Mouse (Mus musculus) midbrain, embryonic 11.5 days (tissue): ENCODE results near the gene Dlgap5. TPM values are rescaled to one million over a fixed set of nuclear protein-coding genes. Genes with fewer than 3 reads are reported as not detected.
A peak's percentile ranks its signal among the peaks of the same experiment; 100 is the strongest.
"Not testable (repeated sequence)": the region's sequence is repeated elsewhere in the genome, so short reads cannot be mapped to it uniquely, and the experiment has no call there.

ENCODE experiments used
- ATAC-seq: fragments of 200-750 bp; cut with Nextera tagmentation; 2 replicates; pipeline ENCODE4 v1.8.0; 2017; ENCODE audit warnings: moderate TSS enrichment, moderate library complexity; ENCODE audit not compliant: low FRiP score
- DNase-seq: peaks from one replicate; pipeline ENCODE4 v3.0.0; 2015; ENCODE audit warnings: low spot score; ENCODE audit errors: missing footprints
- H3K27ac ChIP-seq: fragments of 300-500 bp; sonication (generic); 2 replicates; pipeline ENCODE4 v1.5.1; 2014; ENCODE audit warnings: low read depth, low read length
- H3K27me3 ChIP-seq: fragments of 300-500 bp; sonication (generic); 2 replicates; pipeline ENCODE4 v1.6.1; 2014; ENCODE audit warnings: mild to moderate bottlenecking, low read length, moderate library complexity, mixed read lengths; ENCODE audit not compliant: control insufficient read depth, insufficient read depth
- H3K36me3 ChIP-seq: fragments of 300-500 bp; sonication (generic); 2 replicates; pipeline ENCODE4 v1.6.1; 2014; ENCODE audit warnings: mild to moderate bottlenecking, low read length, moderate library complexity, mixed read lengths; ENCODE audit not compliant: control insufficient read depth, insufficient read depth
- H3K4me1 ChIP-seq: fragments of 300-500 bp; sonication (generic); 2 replicates; pipeline ENCODE4 v1.6.1; 2014; ENCODE audit warnings: low read length; ENCODE audit not compliant: control insufficient read depth, insufficient read depth
- H3K4me2 ChIP-seq: fragments of 300-500 bp; sonication (generic); 2 replicates; pipeline ENCODE4 v1.6.1; 2014; ENCODE audit warnings: mild to moderate bottlenecking, moderate library complexity
- H3K4me3 ChIP-seq: fragments of 300-500 bp; sonication (generic); 2 replicates; pipeline ENCODE4 v1.5.1; 2014; ENCODE audit warnings: low read depth, low read length
- H3K9ac ChIP-seq: fragments of 300-500 bp; sonication (generic); 2 replicates; pipeline ENCODE4 v1.6.1; 2014; ENCODE audit warnings: low read length
- H3K9me3 ChIP-seq: fragments of 300-500 bp; sonication (generic); 2 replicates; pipeline ENCODE4 v1.6.1; 2016; ENCODE audit warnings: low read length; ENCODE audit not compliant: control insufficient read depth
- WGBS: fragments of 180-500 bp; shearing (Covaris S2); extraction: QIAGEN DNeasy Blood & Tissue Kit; methylation state at CpG from one replicate; pipeline ENCODE4 v1.1.7; 2014; 5-methylcytosine and 5-hydroxymethylcytosine counted together
- polyA plus RNA-seq: library from polyadenylated mRNA; unstranded; fragments of >200 nt; fragmentation: Nextera tagmentation; extraction: Ambion mirVana; gene quantifications from 2 replicates; pipeline ENCODE4 v1.2.1, GENCODE M21; 2014

The Dlgap5 gene
- polyA plus RNA-seq = 61.2 and 69.4 TPM in 2 replicates

- H3K4me2 ChIP-seq = peak within 1 kb of the TSS; percentile 63
- H3K27ac ChIP-seq = no peak within 1 kb of the TSS
- no peaks in the 10 kb centered on the region; the same call in 1 of the 2 replicates for H3K36me3 ChIP-seq
- H3K4me3 ChIP-seq = peak within 1 kb of the TSS; percentile 56
- H3K9me3 ChIP-seq = no peaks in the 10 kb centered on the region
- peak within 1 kb of the TSS; percentile 69 for H3K9ac ChIP-seq
- ATAC-seq = peak; percentile 98
- H3K27me3 ChIP-seq = no peaks in the 10 kb centered on the region
- 2% methylated on average over 36 of the region's 36 CpGs for WGBS
- peak; percentile 98 for DNase-seq
- H3K4me1 ChIP-seq = peaks cover 6% of the 10 kb centered on the region
Observed at GRCm38 (mm10) chr14:47417775-47418665, at the start of gene Dlgap5. TSS of gene Dlgap5 (minus strand) at chr14:47418407.

- ATAC-seq = no peak
- Histone ChIP-seq H3K27me3 (no peaks in the 10 kb centered on the region), H3K4me1 (no peaks in the 10 kb centered on the region), H3K27ac (no peak overlapping the region), H3K4me2 (no peak overlapping the region), H3K9ac (no peak overlapping the region), H3K36me3 (no peaks in the 10 kb centered on the region), H3K9me3 (no peaks in the 10 kb centered on the region), H3K4me3 (no peak overlapping the region)
- 48% methylated on average over 7 of the region's 7 CpGs for WGBS
- DNase-seq = no peak
Observed at GRCm38 (mm10) chr14:47465468-47466175, 47.4 kb upstream of the Dlgap5 start.

- Histone ChIP-seq H3K27me3 (no peaks in the 10 kb centered on the region), H3K9ac (no peak overlapping the region), H3K27ac (no peak overlapping the region), H3K4me2 (no peak overlapping the region), H3K9me3 (no peaks in the 10 kb centered on the region), H3K4me3 (no peak overlapping the region), H3K36me3 (no peaks in the 10 kb centered on the region), H3K4me1 (no peaks in the 10 kb centered on the region)
- ATAC-seq (no peak), DNase-seq (no peak)
- 85% methylated on average over 10 of the region's 10 CpGs for WGBS
Observed at GRCm38 (mm10) chr14:47464426-47464825, 46.2 kb upstream of the Dlgap5 start.

DNA sequence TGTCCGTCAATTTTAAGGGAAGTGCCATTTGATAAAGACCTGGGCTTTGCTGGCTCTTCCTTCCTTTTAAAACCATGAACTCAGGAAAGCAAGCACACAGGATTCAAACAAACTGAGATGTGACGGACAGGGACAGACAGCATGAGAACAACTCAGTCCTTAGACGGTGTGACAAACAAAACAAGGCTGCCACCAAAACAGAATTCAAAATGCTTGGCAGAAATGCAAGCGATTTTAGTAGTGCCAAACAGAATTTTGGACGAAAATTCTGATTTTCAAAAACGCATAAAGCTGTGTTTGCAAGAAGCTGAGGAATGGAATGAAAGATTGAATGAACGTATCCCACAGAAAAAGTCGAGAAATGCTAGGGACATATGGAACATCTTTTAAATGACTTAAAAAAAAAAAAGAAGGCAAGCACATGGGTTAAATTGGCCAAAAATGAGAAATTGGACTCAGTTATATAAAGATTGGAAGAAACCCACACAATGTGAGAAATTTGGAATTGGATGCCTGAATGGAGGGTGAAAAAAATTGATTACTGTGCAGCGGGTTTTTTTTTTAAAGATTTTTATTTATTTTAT is 44.8 kb upstream of the Dlgap5 start:
- Histone ChIP-seq H3K9ac (no peak overlapping the region), H3K4me2 (no peak overlapping the region), H3K4me3 (no peak overlapping the region), H3K27me3 (no peaks in the 10 kb centered on the region), H3K27ac (no peak overlapping the region), H3K4me1 (no peaks in the 10 kb centered on the region), H3K9me3 (no peaks in the 10 kb centered on the region), H3K36me3 (no peaks in the 10 kb centered on the region)
- ATAC-seq (no peak), DNase-seq (no peak)
- WGBS = 84% methylated on average over 9 of the region's 9 CpGs

GRCm38 (mm10) chr14:47462453-47462852 is 44.2 kb upstream of the Dlgap5 start:
- H3K4me1 ChIP-seq = no peaks in the 10 kb centered on the region
- ATAC-seq = no peak
- H3K36me3 ChIP-seq = no peaks in the 10 kb centered on the region
- H3K27ac ChIP-seq = no peak overlapping the region
- no peak overlapping the region for H3K4me3 ChIP-seq
- no peaks in the 10 kb centered on the region for H3K9me3 ChIP-seq
- no peak overlapping the region for H3K4me2 ChIP-seq
- 83% methylated on average over 4 of the region's 4 CpGs for WGBS
- H3K27me3 ChIP-seq = no peaks in the 10 kb centered on the region
- no peak overlapping the region for H3K9ac ChIP-seq
- DNase-seq = no peak

- Histone ChIP-seq H3K4me2 (no peak overlapping the region), H3K27me3 (no peaks in the 10 kb centered on the region), H3K9ac (no peak overlapping the region), H3K4me3 (no peak overlapping the region), H3K36me3 (no peaks in the 10 kb centered on the region), H3K4me1 (no peaks in the 10 kb centered on the region), H3K9me3 (no peaks in the 10 kb centered on the region), H3K27ac (no peak overlapping the region)
- no peak for ATAC-seq
- 85% methylated on average over 8 of the region's 8 CpGs for WGBS
- no peak for DNase-seq
Observed at GRCm38 (mm10) chr14:47461997-47462396, 43.8 kb upstream of the Dlgap5 start.

DNA sequence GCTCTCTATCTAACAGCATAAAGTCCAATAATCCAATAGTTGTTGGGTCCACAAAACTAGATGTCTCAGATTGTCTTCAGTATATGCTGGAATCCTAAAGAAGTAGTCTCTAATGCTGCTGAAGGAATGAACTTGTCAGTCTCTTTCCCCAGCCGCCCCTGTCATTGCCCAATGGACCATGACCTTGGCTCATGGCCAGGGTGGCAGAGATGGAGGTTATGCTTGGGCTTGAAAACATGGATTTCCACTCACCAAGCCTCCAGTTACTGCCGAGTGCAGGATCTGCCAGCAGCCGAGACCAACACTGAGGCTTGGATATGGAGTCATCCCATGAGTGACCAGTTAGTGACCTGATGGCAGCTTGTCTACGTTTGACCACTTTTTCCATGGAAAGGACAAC is 41.3 kb upstream of the Dlgap5 start:
- Histone ChIP-seq H3K4me1 (no peaks in the 10 kb centered on the region), H3K4me2 (no peak overlapping the region), H3K27ac (no peak overlapping the region), H3K4me3 (no peak overlapping the region), H3K9ac (no peak overlapping the region), H3K36me3 (no peaks in the 10 kb centered on the region), H3K9me3 (no peaks in the 10 kb centered on the region), H3K27me3 (no peaks in the 10 kb centered on the region)
- ATAC-seq (no peak), DNase-seq (no peak)
- WGBS = 84% methylated on average over 4 of the region's 4 CpGs

GRCm38 (mm10) chr14:47450121-47450520 is 31.9 kb upstream of the Dlgap5 start, which contains the start of gene Fbxo34:
TSS of gene Fbxo34 (plus strand) at chr14:47450421.
- H3K27ac ChIP-seq, H3K9ac ChIP-seq, H3K36me3 ChIP-seq, H3K4me3 ChIP-seq, ATAC-seq, H3K9me3 ChIP-seq, H3K4me1 ChIP-seq, DNase-seq, H3K4me2 ChIP-seq, H3K27me3 ChIP-seq: not testable (repeated sequence)
- WGBS = 98% methylated on average over 2 of the region's 5 CpGs
